Mouse (Mus musculus): ENCODE measurements around the gene Eda.

Eda gene

DNA sequence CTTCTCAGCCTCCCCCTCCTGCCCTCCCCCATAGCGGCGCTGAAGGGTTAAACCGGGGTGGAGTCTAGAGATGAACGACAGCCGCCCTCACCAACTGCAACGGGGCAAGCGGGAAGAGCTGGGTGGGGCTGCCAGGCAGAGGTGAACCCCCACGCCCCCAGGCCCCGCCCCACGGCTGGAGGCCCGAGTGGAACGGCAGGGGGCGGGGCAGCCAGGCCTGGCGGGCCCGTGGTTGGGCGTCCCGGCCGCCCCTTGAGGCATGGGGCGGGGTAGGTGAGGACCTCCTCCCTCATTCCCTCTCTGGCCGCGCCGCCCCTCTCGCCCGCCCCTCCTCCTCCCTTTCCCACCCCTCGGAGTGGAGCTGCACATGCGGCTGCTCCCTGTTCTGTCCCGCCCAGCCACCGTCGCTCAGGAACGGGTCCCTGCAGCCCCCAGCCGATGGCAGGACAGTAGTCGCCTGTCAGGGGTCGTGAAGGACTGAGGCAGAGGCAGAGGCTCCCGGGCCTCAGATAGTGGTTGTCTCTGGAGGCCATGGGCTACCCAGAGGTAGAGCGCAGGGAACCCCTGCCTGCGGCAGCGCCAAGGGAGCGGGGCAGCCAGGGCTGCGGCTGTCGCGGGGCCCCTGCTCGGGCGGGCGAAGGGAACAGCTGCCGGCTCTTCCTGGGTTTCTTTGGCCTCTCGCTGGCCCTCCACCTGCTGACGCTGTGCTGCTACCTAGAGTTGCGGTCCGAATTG lies at the start of gene Eda:
TSS of gene Eda (plus strand) at position 357 of the 735 bp plus-strand sequence.
- DNase-seq (ENCODE audit: low spot score in 2 of 2), result peak; percentile 61 to 67

DNA sequence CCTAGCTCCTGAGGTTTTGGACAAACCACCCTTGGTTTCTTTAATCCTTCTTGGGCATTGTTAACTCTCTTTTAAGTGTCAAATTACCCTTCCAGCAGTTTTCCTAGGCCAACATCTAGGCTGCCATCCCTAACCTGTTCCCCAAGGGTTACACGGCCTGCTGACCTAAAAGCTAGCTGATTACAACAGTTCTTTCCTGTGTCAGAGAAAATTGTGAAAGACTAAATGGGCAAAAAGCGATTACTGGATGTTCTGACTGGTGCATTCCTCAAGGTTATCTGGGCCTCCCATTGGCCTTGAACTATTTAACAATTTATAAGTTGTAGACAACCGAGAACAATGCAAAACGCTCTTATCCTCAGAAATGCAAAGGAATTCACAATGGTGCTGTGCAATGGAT lies 14.4 kb upstream of the Eda start:
- DNase-seq (ENCODE audit: low spot score in 2 of 2), result no peak

DNA sequence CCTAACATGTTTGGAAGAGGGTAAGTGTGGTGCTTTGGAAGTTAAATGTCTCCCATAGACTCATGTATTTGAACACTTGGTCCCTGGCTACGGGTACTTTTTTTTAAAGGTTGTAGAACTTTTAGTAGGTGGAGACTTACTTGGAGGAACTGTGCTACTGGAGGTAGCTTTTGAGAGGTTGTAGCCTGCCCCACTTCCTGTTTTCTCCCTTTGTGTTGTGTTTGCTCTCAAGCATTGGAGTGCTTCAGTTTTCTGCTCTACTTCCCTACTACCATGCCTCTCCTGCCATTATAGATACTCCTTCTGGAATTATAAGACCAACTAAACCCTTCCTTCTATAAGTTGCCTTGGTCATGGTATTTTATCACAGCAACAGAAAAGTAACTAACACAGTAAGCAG lies 5.3 kb upstream of the Eda start:
- DNase-seq (ENCODE audit: low spot score in 2 of 2), result no peak

DNA sequence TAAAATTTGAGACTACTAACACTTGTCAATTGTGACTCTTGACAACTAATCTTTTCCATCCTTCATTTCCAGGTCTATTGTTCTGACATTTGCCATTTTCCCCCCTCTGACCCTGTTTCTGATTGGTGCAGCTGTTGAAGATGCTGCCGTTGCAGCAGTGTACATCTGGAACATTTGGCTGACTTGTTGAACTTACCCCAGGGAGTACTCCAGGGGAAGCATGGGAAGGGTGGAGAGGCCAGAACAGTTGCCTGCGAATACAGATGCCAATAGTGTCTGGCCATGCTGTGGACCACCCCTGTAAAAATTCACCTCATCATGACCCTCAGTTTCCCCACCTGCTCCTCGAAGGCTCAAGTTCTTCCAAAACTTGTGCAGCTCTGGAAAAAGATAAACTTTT lies 1.0 kb upstream of the Eda start:
- DNase-seq (ENCODE audit: low spot score in 2 of 2), result no peak

DNA sequence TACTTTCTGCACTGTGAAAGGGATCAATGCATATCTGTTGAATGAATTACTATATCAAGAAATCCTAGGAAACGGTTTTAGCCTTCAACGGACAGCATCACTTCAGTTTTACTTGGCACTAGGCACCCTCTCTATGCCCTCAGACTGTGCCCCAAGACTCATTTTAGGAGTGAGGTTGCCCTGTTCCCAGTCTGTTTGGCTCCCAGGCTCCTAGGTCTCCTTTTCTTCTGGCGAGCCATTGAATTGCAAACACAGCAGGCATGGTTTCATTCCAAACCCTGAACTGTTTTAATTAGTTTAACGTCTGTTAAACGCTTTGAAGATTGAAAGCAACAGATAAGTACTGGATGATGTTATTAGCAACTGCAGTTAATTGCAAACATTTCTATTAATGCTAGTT lies 603 bp upstream of the Eda start:
- no peak for DNase-seq (ENCODE audit: low spot score in 2 of 2)

DNA sequence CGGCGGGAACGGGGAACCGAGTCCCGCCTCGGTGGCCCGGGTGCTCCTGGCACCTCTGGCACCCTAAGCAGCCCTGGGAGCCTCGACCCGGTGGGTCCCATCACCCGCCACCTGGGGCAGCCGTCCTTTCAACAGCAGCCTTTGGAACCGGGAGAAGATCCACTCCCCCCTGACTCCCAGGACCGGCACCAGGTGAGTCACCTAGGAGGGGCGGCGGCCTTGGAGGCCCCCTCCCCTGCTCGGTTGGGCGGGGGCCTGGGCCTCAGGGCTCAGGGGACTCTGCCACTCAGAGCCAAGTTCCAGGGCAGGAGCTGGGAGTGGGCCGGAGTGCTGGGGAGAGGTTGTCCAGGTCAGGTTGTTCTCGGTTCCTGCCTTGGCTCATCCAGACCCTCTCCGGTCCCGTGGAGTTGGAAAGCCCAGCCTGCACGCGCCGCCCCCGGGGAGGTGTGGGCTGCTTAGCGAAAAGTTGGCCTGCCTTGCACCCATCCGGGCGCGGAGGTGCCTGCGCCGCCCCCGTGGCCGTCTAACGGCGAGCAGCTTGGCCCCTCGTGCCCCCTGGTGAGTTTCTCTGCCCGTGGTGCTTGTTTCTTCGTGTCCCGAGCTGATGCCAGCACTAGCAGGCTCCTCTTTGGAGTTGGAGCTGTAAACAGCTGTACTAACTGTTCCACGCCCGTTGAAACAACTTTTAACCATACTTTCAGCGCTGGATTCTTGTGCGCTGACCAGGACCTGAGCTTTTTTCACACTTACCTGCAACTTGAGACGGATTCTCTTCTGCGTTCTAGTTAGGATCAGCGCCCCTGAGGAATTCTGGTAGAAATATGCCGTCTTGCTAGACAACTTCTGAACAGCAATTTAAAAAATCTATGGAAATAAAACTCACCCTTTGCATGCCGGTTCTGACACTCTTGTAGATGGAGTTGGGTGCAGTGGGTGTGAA lies 849 bp downstream of the Eda start:
- peak in 1 of 2 experiments; percentile 2 for DNase-seq (ENCODE audit: low spot score in 2 of 2)

DNA sequence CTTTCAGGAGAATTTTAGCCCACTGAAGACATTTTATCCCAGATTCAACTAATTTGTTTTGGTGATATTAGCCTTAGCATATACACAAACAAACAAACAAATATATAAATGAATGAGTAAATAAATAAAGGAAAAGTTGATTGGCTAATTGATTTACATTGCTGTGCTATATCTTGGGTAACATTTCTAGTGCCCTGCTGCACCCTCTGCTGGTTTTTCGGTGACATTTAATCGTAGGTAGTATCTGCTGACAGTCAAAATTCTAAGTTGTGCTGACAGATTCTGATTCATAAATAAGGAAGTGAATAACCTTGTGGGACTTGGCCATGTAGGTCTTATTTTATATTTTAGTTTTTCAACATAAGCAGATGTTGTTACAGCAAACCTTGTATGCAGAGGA lies 2.9 kb downstream of the Eda start:
- no peak for DNase-seq (ENCODE audit: low spot score in 2 of 2)

DNA sequence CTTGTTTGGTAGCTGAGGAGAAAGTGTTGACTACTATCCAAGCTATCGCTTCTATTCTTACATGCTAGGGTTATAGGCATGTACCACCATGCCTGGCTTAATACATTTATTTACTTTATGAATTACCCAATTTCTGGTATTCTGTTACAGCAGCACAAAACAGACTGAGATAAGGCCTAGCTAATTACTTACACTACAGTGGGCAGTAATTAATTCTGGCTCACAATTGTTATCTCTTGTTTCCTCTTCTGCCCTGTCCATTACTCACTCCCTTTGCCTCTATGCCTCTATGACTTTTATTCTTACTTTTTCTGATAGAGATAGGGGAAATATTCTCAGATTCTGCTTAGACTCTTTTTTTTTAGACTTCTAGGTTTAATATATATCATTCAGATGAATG lies 18.0 kb downstream of the Eda start:
- DNase-seq (ENCODE audit: low spot score in 2 of 2), result no peak

DNA sequence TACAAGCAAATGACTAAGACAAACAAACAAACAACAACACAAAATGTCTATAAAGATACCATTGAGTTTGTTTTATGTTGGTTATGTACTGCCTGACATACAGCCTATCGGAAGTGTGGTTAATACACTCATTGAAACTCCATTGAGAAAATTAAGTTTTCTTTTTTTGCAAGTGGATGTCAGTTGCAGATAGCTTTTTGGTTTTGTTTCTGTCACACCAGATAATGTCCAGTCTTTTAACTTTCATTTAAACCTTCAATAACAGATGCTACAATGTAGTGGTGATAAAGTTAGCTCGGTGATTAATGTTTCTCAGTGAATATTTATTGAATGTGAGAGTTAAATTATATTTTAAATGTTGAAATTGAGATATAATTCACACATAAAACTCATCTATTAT lies 23.9 kb downstream of the Eda start:
- no peak for DNase-seq (ENCODE audit: low spot score in 2 of 2)

DNA sequence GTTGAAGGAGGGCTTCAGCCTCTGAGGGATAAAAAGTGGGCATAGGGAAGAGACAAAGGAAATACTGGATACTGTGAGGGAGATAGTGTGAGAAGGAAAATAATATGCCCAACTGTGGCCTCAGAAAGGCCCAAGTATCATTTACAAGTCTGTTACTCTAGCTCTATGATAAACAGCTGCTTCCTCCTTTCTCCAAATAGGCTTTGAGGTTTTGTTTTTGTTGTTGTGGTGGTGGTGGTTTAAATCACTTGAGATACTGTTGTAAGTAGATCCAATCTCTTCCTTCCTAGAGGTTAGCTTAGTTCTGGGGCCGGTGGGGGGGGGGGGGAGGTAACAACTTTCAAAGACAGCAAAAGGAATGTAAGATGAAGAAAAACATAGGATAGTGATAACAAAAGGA lies 143.0 kb downstream of the Eda start:
- no peak for DNase-seq (ENCODE audit: low spot score in 2 of 2)

DNA sequence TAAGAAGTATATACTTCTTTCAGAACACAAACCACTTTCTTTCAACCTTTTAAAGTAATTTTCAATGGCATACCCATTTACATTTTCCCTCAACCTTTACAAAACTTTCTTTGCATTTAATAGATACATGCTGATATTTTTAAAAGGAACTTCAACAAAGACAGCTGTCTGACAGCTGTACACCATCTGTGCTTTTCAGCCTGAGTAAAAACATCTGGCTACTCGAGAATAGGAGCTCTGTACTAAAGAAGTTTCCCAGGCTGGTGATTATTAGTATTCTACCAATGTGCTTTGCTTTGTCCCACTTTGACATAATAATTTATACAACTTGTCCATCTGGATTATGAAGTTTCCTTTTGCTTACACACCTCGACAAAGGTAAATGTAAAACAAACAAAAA lies 219.9 kb downstream of the Eda start:
- DNase-seq (ENCODE audit: low spot score in 2 of 2), result no peak

DNA sequence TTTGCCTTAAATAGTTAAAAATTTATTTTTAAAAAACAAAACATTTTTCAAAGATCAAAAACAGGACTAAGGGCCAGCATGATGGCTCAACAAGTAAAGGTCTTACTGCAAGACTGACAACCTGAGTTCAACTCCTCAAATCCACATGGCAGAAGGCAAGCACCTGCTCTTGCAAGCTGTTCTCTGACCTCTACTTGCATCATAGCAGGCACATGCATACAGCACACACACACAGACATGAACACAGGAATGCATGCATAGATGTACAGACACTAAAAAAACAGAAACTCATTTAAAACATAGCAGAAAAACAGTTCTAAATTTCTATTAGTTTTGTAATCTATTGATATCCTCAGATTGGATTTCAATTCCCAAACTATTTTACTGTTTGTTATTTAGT lies 338.2 kb downstream of the Eda start:
- no peak for DNase-seq (ENCODE audit: low spot score in 2 of 2)

DNA sequence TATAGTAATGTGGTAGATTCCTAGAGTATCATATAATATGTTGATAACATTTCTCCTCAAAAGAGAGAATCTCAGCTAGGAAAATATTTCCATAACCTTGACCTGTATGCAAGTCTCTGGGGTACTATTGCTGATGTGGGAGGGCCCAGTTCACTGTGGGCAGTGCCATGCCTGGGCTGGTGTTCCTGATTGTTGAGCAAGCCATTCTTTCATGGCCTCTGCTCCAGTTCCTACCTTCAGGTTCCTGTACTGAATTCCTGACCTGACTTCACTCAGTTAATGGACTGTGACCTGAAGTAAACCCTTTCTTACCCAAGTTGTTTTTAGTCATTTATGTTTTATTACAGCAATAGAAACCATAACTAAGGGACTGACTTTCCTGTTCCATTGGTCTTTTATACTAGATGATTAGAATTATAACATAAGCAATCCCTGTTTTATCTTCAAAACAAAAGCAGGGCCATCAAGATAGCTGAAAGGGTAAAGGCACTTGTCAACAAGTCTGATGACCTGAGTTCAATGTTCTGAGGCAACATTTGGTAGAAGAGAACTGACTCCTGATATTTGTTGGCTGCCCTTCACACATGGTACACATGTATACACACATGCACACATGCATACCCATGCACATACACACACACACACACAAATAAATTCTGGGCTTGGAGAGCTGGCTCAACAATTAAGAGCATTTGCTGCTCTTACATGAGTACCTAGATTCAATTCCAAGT lies 338.9 kb downstream of the Eda start:
- no peak for DNase-seq (ENCODE audit: low spot score in 2 of 2)

DNA sequence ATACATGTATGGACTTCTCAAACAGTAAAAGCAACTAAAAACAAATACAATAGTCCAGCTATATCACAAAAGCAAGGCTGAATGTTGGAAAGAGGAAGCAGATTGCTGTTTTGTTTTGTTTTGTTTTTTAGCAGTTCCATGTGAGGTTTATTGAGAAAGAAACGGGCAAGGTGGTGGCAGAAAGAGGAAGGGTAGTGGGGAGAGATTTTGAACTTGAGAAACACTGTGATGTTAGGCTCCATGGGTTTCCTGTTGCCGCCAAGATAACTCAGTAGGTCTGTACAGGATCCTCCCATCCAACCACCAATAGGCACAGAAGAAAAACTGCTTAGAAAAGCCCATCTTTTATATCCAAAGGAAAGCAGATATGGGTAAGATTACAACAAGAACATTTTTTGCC lies 365.3 kb downstream of the Eda start:
- DNase-seq (ENCODE audit: low spot score in 2 of 2), result no peak

DNA sequence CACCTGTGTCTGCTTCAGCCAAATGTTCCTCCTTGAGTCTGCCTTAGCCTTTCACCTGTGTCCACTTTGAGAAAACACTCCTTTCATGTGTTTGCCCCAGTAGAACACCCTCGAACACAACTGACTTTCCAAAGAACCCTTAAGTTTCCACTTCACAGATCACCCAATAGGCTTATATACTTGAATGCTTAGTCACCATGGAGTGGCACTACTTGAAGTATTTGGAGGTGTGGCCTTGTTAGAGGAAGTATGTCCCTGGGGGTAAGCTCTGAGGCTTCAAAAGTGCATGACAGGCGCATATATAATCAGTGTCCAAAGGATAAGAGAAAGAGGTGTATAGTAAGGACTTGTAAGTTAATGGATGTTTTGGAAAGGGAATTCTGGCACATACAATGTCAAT lies 369.0 kb downstream of the Eda start:
- DNase-seq (ENCODE audit: low spot score in 2 of 2), result no peak

DNA sequence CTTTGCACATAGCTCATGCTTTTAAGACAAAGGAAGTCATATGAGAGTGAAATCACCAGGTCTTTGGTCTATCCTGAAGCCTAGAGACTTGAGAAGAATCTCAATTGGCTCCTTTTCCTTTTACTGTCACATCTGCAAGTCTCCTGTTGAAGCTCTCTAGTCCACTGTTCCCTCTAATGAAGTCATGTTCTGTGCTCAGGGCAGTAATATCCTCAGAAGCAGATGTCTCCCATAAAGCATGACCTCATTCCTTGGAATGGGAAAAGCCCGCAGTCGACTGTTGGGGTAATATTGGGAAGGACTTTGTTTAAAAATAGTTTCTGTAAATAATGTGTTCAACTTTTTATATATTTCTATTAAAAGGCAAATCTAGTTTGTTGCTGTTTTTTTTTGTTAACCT lies 381.6 kb downstream of the Eda start:
- DNase-seq (ENCODE audit: low spot score in 2 of 2), result no peak

DNA sequence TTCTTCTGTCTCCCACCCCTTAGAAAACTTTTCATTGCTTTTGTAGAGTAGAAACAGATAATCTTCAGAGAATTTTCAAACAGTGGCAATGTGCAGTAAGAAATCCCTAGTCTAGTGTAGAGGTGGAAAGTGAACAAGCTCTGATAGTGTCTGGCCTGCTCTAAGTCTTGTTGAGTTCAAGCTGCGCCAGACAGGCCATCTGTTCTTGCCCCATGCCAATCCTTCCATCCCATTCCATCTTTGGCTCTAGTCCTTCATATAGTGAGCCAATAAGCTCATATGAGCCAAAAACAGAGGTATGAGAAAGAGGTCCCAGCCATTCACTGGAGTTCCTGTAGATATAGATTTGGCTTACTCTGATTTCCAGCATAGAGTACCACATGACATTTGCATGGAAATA lies 414.5 kb downstream of the Eda start:
- DNase-seq (ENCODE audit: low spot score in 2 of 2), result no peak

DNA sequence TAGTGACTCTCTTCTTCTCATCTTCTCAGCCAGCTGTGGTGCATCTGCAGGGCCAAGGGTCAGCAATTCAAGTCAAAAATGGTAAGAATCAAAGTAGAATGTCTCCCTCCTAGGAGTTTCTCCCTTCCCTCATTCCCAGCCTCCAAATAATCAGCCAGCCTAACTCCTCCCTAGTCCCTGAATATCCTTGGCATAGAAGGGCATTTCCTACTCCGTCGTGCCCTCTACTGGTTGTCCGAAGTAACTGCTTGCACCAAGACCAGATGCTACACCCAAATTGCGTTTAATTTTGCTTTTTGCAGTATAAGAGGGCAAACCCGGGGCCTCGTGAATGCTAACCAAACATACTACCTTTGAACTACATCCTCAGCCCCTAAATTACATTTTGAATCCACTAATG lies 416.9 kb downstream of the Eda start:
- DNase-seq (ENCODE audit: low spot score in 2 of 2), result no peak

DNA sequence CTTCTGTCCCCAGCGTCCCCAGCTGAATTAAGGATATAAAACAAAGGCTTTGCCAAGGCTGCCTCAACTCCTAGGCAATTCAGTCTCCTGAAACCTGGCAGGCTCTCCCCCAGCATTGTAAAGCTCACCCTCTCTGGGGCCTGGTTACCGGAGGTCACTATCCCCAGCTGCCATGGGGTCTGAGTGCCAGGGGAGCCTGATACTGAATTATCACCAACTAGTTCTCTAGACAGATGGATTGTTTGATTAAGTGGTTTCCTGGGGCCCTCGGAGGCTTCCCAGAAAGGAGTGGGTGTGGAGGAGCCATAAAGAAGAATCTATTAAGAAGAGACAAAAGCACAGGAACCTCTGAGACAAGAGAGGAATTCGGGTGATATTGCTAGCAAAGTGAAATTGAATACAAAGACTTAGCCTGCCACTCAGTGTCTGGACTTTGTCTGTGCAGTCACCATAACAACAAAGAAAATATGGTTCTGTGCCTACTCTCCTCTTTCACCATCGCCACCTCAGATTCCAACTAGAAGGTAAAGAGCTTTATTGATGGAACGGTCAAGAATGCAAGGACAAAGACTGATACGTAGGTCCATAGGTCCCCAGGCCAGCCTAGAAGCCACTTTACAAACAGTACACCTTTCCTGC lies 418.9 kb downstream of the Eda start:
- DNase-seq (ENCODE audit: low spot score in 2 of 2), result no peak

DNA sequence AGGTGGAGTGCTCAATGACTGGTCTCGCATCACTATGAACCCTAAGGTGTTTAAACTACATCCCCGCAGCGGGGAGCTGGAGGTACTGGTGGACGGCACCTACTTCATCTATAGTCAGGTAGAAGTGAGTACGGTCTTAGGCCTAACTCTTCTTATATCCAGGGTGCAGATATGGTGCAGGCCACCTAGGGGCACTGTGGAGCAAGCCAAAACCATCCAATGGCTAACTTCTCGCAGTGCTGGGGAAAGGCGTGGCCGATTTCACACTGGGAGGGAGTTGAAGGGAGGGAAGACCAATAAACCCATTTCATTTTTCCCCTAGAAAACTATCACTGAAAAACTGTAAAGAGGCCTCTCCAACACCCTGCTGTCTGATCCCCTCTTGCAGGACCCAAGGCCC lies 419.6 kb downstream of the Eda start:
- no peak for DNase-seq (ENCODE audit: low spot score in 2 of 2)

DNA sequence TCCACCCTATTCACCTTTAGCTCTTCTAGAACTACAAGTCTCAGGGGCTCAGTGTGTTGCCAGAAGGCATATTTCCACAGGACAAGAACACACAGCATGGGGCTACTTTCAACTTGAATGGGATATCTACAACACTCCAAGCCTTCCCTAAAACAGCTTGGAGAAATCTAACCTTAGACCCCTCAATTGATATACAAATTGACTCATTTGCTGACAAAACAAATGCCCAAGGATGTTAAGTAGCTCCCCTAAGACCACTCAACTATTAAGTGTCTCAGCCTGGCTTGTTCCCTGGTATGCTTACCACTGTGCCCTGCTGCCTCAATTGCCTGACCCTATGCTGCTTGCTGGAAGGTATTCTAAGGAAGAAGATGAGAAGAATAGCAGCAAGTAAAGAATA lies 425.5 kb downstream of the Eda start:
- DNase-seq (ENCODE audit: low spot score in 2 of 2), result no peak

DNA sequence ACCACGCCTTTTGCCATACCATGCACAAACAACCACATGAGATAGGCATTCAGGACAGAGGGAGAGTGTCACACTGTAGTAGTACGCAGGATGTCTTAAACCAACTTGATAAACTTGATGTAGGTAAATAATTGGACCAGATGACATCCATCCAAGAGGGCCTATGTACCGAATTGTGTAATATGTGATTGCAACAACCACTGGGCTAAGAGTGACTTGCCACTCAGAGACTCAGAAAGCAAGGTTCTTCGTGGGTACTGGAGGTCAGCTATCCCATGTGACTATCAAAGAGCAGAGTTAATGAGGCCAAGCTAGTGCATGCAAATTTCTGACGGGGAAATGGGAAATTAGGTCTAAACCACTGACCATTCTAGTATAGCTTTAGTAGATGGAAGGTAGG lies 426.3 kb downstream of the Eda start:
- DNase-seq (ENCODE audit: low spot score in 2 of 2), result no peak

All from right cerebral cortex, postnatal 36 days (tissue).